Mouse (Mus musculus) heart, embryonic 13.5 days (tissue): ENCODE data around the gene Dlgap5. TPM values are rescaled to one million over a fixed set of nuclear protein-coding genes. Genes with fewer than 3 reads are reported as not detected.

Experiments
- ATAC-seq: fragments of 200-750 bp; cut with Nextera tagmentation; 2 replicates; pipeline ENCODE4 v1.8.0; 2017; ENCODE audit warnings: moderate TSS enrichment; ENCODE audit not compliant: insufficient number of reproducible peaks, low FRiP score, low TSS enrichment; ENCODE audit errors: extremely low read depth
- H3K27ac ChIP-seq: fragments of 300-500 bp; sonication (generic); replicated peaks from 2 replicates; pipeline ENCODE4 v1.5.1; 2015; ENCODE audit warnings: moderate library complexity, mild to moderate bottlenecking, inconsistent platforms
- H3K27me3 ChIP-seq: fragments of 300-500 bp; sonication (generic); replicated peaks from 2 replicates; pipeline ENCODE4 v1.6.1; 2015; ENCODE audit warnings: mild to moderate bottlenecking, inconsistent platforms
- H3K36me3 ChIP-seq: fragments of 300-500 bp; sonication (generic); 2 replicates; pipeline ENCODE4 v1.6.1; 2015; ENCODE audit warnings: mild to moderate bottlenecking, inconsistent platforms
- H3K4me1 ChIP-seq: fragments of 300-500 bp; sonication (generic); 2 replicates; pipeline ENCODE4 v1.6.1; 2015; ENCODE audit warnings: inconsistent platforms
- H3K4me2 ChIP-seq: fragments of 300-500 bp; sonication (generic); 2 replicates; pipeline ENCODE4 v1.6.1; 2015; ENCODE audit warnings: inconsistent platforms, mild to moderate bottlenecking, moderate library complexity
- H3K4me3 ChIP-seq: fragments of 300-500 bp; sonication (generic); 2 replicates; pipeline ENCODE4 v1.5.1; 2015; ENCODE audit warnings: moderate library complexity, mild to moderate bottlenecking, inconsistent platforms
- H3K9ac ChIP-seq: fragments of 300-500 bp; sonication (generic); 2 replicates; pipeline ENCODE4 v1.6.1; 2015; ENCODE audit warnings: inconsistent platforms, mild to moderate bottlenecking, moderate library complexity
- H3K9me3 ChIP-seq: fragments of 300-500 bp; sonication (generic); 2 replicates; pipeline ENCODE4 v1.6.1; 2016; ENCODE audit warnings: inconsistent platforms
- WGBS: fragments of 180-500 bp; shearing (Covaris S2); methylation state at CpG from one replicate; pipeline ENCODE4 v1.1.7; 2015; ENCODE audit warnings: mixed read lengths; 5-methylcytosine and 5-hydroxymethylcytosine counted together
- polyA plus RNA-seq: library from polyadenylated mRNA; unstranded; fragments of >200 nt; fragmentation: Nextera tagmentation; extraction: Ambion mirVana; gene quantifications from 2 replicates; pipeline ENCODE4 v1.2.1, GENCODE M21; 2015

The Dlgap5 gene
- polyA plus RNA-seq, 1 experiment from 2014 or later = 31.0 TPM

- 21% methylated on average over 9 of the region's 9 CpGs for WGBS
- H3K9ac ChIP-seq = 0 out of 2 replicates have a peak within 1 kb of the TSS, but pooled peaks have one; percentile 33
- H3K4me3 ChIP-seq = peak within 1 kb of the TSS; percentile 27
Observed at GRCm38 (mm10) chr14:47367461-47367860, 50.7 kb downstream of the Dlgap5 start, which contains the start of gene Lgals3. Gene Lgals3 (plus strand): TSS chr14:47367751.

DNA sequence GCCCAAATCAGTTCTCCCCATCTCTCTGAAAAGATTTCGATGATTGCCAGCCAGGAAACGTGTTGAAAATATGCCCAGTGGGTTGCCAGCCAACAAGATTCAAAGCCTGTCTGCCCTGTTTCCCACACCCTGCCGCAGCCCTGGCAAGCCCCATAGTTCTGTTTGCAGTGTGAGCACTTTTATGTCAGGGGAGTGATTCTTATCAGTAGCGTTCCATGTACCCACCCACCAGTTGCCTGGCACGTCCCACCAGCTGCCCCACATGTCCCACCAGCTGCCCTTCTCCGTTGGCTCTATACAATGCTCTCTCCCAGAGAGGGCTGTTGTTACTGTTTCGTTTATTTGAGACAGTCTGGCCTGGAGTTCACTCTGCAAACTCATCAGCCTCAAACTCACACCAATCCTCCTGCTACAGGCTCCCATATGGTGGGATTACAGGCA is 51.3 kb downstream of the Dlgap5 start:
- H3K4me2 ChIP-seq = peak overlapping the region; percentile 61; the same call in 1 of the 2 replicates

More at GRCm38 (mm10) chr14:47367461-47367860, 50.7 kb downstream of the Dlgap5 start, which contains the start of gene Lgals3:
- Histone ChIP-seq H3K27me3 (peaks cover 10% of the 10 kb centered on the region), H3K27ac (no peak within 1 kb of the TSS), H3K36me3 (no peaks in the 10 kb centered on the region), H3K9me3 (no peaks in the 10 kb centered on the region), H3K4me2 (peak within 1 kb of the TSS; percentile 61), H3K4me1 (peaks cover 25% of the 10 kb centered on the region)
- peak; percentile 31; the same call in 1 of the 2 replicates for ATAC-seq

GRCm38 (mm10) chr14:47364742-47365449 is 53.3 kb downstream of the Dlgap5 start:
- Histone ChIP-seq H3K36me3 (no peaks in the 10 kb centered on the region), H3K9ac (peak overlapping the region; percentile 8), H3K9me3 (no peaks in the 10 kb centered on the region), H3K27me3 (peaks cover 2% of the 10 kb centered on the region; the same call in 1 of the 2 replicates), H3K4me3 (peak overlapping the region; percentile 28), H3K27ac (no peak overlapping the region), H3K4me1 (peaks cover 25% of the 10 kb centered on the region), H3K4me2 (peak overlapping the region; percentile 63)
- no peak for ATAC-seq
- WGBS = 25% methylated on average over 21 of the region's 21 CpGs

More for the DNA sequence above, 51.3 kb downstream of the Dlgap5 start:
- Histone ChIP-seq H3K9ac (no peak overlapping the region), H3K27ac (no peak overlapping the region), H3K4me1 (peaks cover 25% of the 10 kb centered on the region), H3K36me3 (no peaks in the 10 kb centered on the region), H3K9me3 (no peaks in the 10 kb centered on the region), H3K27me3 (peaks cover 4% of the 10 kb centered on the region; the same call in 1 of the 2 replicates), H3K4me3 (no peak overlapping the region)
- 36% methylated on average over 7 of the region's 7 CpGs for WGBS
- ATAC-seq = 0 out of 2 replicates have a peak, but pooled peaks have one; percentile 45

DNA sequence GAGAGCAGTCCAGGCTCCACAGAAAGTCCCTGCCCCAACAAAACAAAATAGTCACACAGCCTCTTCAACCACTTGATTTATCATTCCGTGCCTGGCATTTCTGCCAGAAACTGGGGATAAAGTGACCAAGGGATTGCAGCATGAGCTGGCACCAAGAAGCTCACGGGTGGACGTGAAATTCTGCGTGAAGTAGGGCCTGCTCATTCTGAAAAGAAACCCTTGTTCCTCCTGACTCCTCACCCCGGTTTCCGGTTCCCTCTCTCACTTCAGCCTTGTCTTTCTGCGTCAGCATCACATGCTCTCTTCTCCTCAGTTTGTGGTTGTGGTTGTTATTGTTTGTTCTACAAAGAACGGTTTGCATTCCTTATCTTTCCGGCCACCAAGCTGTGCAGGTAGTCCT is 56.3 kb downstream of the Dlgap5 start:
- Histone ChIP-seq H3K4me3 (no peak overlapping the region), H3K36me3 (no peaks in the 10 kb centered on the region), H3K27ac (no peak overlapping the region), H3K4me2 (no peak overlapping the region), H3K9ac (no peak overlapping the region), H3K27me3 (no peaks in the 10 kb centered on the region; the same call in 1 of the 2 replicates), H3K9me3 (no peaks in the 10 kb centered on the region), H3K4me1 (peaks cover 16% of the 10 kb centered on the region)
- no peak for ATAC-seq
- 57% methylated on average over 9 of the region's 9 CpGs for WGBS

GRCm38 (mm10) chr14:47361418-47361817 is 56.8 kb downstream of the Dlgap5 start:
- Histone ChIP-seq H3K27me3 (no peaks in the 10 kb centered on the region; the same call in 1 of the 2 replicates), H3K9me3 (no peaks in the 10 kb centered on the region), H3K36me3 (no peaks in the 10 kb centered on the region), H3K27ac (no peak overlapping the region), H3K4me3 (no peak overlapping the region), H3K4me2 (no peak overlapping the region), H3K9ac (no peak overlapping the region), H3K4me1 (peaks cover 13% of the 10 kb centered on the region)
- no peak for ATAC-seq
- WGBS = 83% methylated on average over 2 of the region's 2 CpGs

GRCm38 (mm10) chr14:47359610-47360009 is 58.6 kb downstream of the Dlgap5 start:
- ATAC-seq = no peak
- Histone ChIP-seq H3K27me3 (no peaks in the 10 kb centered on the region; the same call in 1 of the 2 replicates), H3K9ac (no peak overlapping the region), H3K9me3 (no peaks in the 10 kb centered on the region), H3K4me3 (no peak overlapping the region), H3K4me1 (peaks cover 4% of the 10 kb centered on the region), H3K27ac (no peak overlapping the region), H3K4me2 (no peak overlapping the region), H3K36me3 (no peaks in the 10 kb centered on the region)
- 54% methylated on average over 3 of the region's 3 CpGs for WGBS

GRCm38 (mm10) chr14:47356622-47357021 is 61.6 kb downstream of the Dlgap5 start:
- WGBS = 70% methylated on average over 3 of the region's 3 CpGs
- Histone ChIP-seq H3K9me3 (no peaks in the 10 kb centered on the region), H3K4me3 (no peak overlapping the region), H3K9ac (no peak overlapping the region), H3K27me3 (no peaks in the 10 kb centered on the region), H3K27ac (no peak overlapping the region), H3K36me3 (no peaks in the 10 kb centered on the region), H3K4me1 (no peaks in the 10 kb centered on the region), H3K4me2 (no peak overlapping the region)
- ATAC-seq = no peak

DNA sequence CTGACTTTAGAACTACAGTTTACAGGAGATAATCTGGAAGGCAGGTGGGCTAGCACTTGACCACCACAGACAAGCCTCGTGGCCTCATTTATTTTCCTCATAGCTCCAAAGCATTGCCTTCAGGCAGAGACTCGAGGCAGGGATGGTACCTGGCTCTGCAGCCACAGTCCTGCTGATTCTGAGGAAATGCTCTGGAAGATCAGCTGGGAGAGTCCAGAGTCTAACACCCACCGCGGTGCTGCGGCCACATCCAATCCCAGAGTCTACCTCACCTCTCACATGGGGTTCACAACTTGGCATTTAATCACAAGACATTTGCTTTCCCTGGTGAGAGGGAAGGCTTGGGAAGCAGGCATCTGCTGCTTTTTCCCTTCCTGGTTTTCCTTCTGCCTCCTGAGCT is 63.3 kb downstream of the Dlgap5 start:
- H3K4me3 ChIP-seq = no peak overlapping the region
- no peak overlapping the region for H3K4me2 ChIP-seq
- WGBS = 65% methylated on average over 5 of the region's 5 CpGs
- no peaks in the 10 kb centered on the region for H3K36me3 ChIP-seq
- no peaks in the 10 kb centered on the region for H3K9me3 ChIP-seq
- H3K27ac ChIP-seq = no peak overlapping the region
- no peaks in the 10 kb centered on the region for H3K4me1 ChIP-seq
- no peak overlapping the region for H3K9ac ChIP-seq
- H3K27me3 ChIP-seq = no peaks in the 10 kb centered on the region
- ATAC-seq = no peak

DNA sequence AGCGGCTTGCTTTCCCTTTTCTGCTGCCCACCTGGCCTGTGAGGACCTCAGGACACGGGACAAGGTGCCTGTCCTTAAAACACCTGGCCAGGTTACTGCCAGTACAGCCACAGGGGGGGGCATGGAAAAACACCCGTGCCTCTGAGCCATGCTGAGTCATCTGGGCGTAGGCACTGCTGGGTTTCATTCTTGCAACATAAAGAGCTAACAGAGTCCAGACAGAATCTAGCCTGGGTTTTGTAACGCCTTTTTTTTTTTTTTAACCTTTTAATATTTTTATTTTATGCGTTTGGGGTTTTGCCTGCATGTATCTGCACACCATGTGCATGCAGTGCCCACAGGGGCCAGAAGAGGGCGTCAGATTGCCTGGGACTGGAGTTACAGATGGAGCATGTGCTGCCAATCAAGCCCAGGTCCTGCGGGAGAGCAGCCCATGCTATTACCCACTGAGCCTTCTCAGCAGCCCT is 64.1 kb downstream of the Dlgap5 start:
- no peak for ATAC-seq

DNA sequence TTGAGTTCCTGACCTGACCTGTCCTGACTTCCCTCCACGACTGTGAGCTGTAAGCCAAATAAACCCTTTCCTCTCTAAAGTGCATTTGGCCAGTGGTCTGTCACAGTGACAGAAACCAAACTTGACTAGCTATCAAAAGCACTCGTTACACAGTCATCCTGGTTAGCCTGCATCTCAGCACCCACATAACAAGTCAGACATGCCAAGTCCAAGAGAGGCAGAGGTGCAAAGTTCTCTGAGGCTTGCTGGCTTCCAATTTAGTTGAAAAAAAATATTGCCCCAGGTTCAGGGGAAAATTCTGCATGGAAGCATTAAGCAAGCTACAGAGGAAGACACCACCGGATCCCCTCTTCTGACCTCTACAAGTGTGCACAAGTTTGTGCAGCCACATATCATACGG is 65.0 kb downstream of the Dlgap5 start:
- no peak overlapping the region for H3K9ac ChIP-seq
- no peak overlapping the region for H3K27ac ChIP-seq
- H3K27me3 ChIP-seq = no peaks in the 10 kb centered on the region
- no peaks in the 10 kb centered on the region for H3K9me3 ChIP-seq
- WGBS = 67% methylated on average over 4 of the region's 4 CpGs
- no peak overlapping the region for H3K4me2 ChIP-seq
- H3K4me3 ChIP-seq = no peak overlapping the region
- H3K36me3 ChIP-seq = no peaks in the 10 kb centered on the region
- no peak for ATAC-seq
- H3K4me1 ChIP-seq = no peaks in the 10 kb centered on the region

More for the DNA sequence above, 64.1 kb downstream of the Dlgap5 start:
- Histone ChIP-seq H3K9me3 (no peaks in the 10 kb centered on the region), H3K4me1 (no peaks in the 10 kb centered on the region), H3K27me3 (no peaks in the 10 kb centered on the region), H3K4me2 (no peak overlapping the region), H3K27ac (no peak overlapping the region), H3K4me3 (no peak overlapping the region), H3K9ac (no peak overlapping the region), H3K36me3 (no peaks in the 10 kb centered on the region)
- WGBS = 65% methylated on average over 8 of the region's 8 CpGs

GRCm38 (mm10) chr14:47352272-47352671 is 65.9 kb downstream of the Dlgap5 start:
- H3K4me3 ChIP-seq = no peak overlapping the region
- H3K4me1 ChIP-seq = no peaks in the 10 kb centered on the region
- H3K27me3 ChIP-seq = no peaks in the 10 kb centered on the region
- no peak overlapping the region for H3K4me2 ChIP-seq
- WGBS = 88% methylated on average over 10 of the region's 10 CpGs
- H3K9me3 ChIP-seq = no peaks in the 10 kb centered on the region
- H3K36me3 ChIP-seq = no peaks in the 10 kb centered on the region
- ATAC-seq = no peak
- H3K27ac ChIP-seq = no peak overlapping the region
- no peak overlapping the region for H3K9ac ChIP-seq
